Mouse (Mus musculus) stomach, embryonic 15.5 days (tissue): Measurements from ENCODE around the gene Snx6. TPM values are rescaled to one million over a fixed set of nuclear protein-coding genes. Genes with fewer than 3 reads are reported as not detected.

Source experiments
- ATAC-seq: fragments of 200-750 bp; cut with Nextera tagmentation; 2 replicates; pipeline ENCODE4 v1.8.0; 2017; ENCODE audit warnings: low read depth, moderate number of reproducible peaks, moderate TSS enrichment; ENCODE audit not compliant: insufficient read depth, low FRiP score
- H3K27ac ChIP-seq: fragments of 300-500 bp; sonication (generic); 2 replicates; pipeline ENCODE4 v1.5.1; 2015; ENCODE audit warnings: mild to moderate bottlenecking, inconsistent platforms
- H3K27me3 ChIP-seq: fragments of 300-500 bp; sonication (generic); replicated peaks from 2 replicates; pipeline ENCODE4 v1.6.1; 2015; ENCODE audit warnings: inconsistent platforms
- H3K36me3 ChIP-seq: fragments of 300-500 bp; sonication (generic); 2 replicates; pipeline ENCODE4 v1.6.1; 2015; ENCODE audit warnings: inconsistent platforms
- H3K4me1 ChIP-seq: fragments of 300-500 bp; sonication (generic); 2 replicates; pipeline ENCODE4 v1.6.1; 2015; ENCODE audit warnings: inconsistent platforms
- H3K4me2 ChIP-seq: fragments of 300-500 bp; sonication (generic); 2 replicates; pipeline ENCODE4 v1.6.1; 2015; ENCODE audit warnings: mild to moderate bottlenecking, inconsistent platforms
- H3K4me3 ChIP-seq: fragments of 300-500 bp; sonication (generic); replicated peaks from 2 replicates; pipeline ENCODE4 v1.5.1; 2015; ENCODE audit warnings: inconsistent platforms
- H3K9ac ChIP-seq: fragments of 300-500 bp; sonication (generic); 2 replicates; pipeline ENCODE4 v1.6.1; 2015; ENCODE audit warnings: inconsistent platforms
- H3K9me3 ChIP-seq: fragments of 300-500 bp; sonication (generic); 2 replicates; pipeline ENCODE4 v1.6.1; 2016; ENCODE audit warnings: inconsistent platforms
- WGBS: fragments of 180-500 bp; shearing (Covaris S2); methylation state at CpG from one replicate; pipeline ENCODE4 v1.1.7; 2015; 5-methylcytosine and 5-hydroxymethylcytosine counted together
- polyA plus RNA-seq: library from polyadenylated mRNA; unstranded; fragments of >200 nt; fragmentation: Nextera tagmentation; extraction: Ambion mirVana; gene quantifications from 2 replicates; pipeline ENCODE4 v1.2.1, GENCODE M21; 2015

The Snx6 gene
- polyA plus RNA-seq, 1 experiment from 2014 or later = 177 TPM

DNA sequence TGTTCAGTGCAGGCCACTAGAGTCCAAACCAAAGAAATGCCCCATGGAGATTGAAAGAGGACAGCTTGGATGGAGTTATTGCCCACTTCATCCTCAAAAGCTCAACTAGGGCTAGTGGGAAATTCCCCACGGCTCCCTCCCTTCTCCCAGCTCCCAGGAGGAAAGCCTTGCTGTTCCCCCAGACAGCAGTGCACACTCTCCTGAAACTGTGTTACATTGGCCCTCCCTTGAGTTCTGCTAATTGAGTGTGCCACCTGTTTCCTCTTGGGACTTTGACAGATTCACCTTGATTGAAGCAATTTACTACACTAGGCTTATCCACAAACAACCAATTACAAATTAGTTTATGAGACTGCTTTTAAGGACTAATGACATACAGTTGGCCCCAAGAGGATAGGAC lies 32.5 kb upstream of the Snx6 start:
- Histone ChIP-seq H3K9ac (no peak overlapping the region), H3K4me3 (no peak overlapping the region), H3K36me3 (no peaks in the 10 kb centered on the region), H3K4me2 (no peak overlapping the region), H3K27me3 (no peaks in the 10 kb centered on the region), H3K9me3 (no peaks in the 10 kb centered on the region), H3K4me1 (peaks cover 3% of the 10 kb centered on the region; the same call in 1 of the 2 replicates), H3K27ac (no peak overlapping the region)
- ATAC-seq = no peak
- WGBS = 64% methylated on average over 1 of the region's 1 CpGs

DNA sequence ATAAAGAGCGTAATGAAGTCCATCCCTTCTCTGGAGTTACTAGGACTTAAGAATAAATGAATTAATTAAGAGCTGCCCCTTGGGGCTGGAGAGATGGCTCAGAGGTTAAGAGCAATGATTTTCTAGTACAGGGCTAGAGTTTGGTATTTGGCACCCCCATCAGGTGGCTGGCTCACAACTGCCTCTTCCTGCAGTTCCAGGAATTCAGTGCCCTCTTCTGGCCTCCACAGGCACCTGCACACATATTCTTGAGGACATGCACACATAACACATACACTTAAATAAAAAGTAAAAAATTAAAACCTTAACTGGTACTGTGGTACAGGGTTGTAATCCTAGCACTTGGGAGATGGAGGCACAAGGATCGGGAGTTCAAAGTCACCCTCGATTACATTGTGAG lies 29.7 kb upstream of the Snx6 start:
- H3K27me3 ChIP-seq = no peaks in the 10 kb centered on the region
- H3K27ac ChIP-seq = no peak overlapping the region
- H3K4me3 ChIP-seq = no peak overlapping the region
- 89% methylated on average over 3 of the region's 3 CpGs for WGBS
- peaks cover 3% of the 10 kb centered on the region; the same call in 1 of the 2 replicates for H3K4me1 ChIP-seq
- H3K36me3 ChIP-seq = no peaks in the 10 kb centered on the region
- ATAC-seq = no peak
- H3K9ac ChIP-seq = no peak overlapping the region
- no peak overlapping the region for H3K4me2 ChIP-seq
- H3K9me3 ChIP-seq = no peaks in the 10 kb centered on the region

DNA sequence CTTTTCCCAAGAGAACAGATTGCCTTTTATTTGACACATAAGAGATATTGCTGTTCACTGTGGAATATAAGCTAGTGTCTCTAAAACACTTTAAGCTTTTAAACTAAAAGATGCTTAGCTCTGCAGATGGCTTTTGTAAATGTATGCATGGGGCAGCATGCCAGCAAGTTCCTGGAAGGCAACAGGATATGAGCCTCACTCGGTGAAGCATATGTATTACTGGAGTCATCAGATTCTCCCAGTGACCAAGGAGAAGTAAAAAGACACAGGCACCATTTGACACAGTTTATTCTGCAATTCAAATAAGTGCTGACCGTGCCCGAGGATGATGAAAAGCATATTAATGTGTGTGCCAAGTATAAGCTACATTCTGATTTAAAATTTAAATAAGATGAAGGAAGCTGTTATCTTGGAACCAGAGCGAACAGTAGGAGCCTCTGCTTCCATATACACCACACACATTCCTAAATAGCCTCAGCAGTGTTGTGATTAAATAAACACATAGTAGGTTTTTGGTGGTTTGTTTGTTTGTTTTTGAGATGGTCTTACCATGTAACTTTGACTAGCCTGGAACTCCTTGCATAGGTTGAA lies 27.4 kb upstream of the Snx6 start:
- ATAC-seq = 0 out of 2 replicates have a peak, but pooled peaks have one; percentile 62
- Histone ChIP-seq H3K4me1 (peaks cover 3% of the 10 kb centered on the region; the same call in 1 of the 2 replicates), H3K4me2 (no peak overlapping the region), H3K9ac (no peak overlapping the region), H3K27ac (no peak overlapping the region), H3K27me3 (no peaks in the 10 kb centered on the region), H3K4me3 (no peak overlapping the region), H3K36me3 (no peaks in the 10 kb centered on the region), H3K9me3 (no peaks in the 10 kb centered on the region)
- WGBS = 30% methylated on average over 4 of the region's 4 CpGs

DNA sequence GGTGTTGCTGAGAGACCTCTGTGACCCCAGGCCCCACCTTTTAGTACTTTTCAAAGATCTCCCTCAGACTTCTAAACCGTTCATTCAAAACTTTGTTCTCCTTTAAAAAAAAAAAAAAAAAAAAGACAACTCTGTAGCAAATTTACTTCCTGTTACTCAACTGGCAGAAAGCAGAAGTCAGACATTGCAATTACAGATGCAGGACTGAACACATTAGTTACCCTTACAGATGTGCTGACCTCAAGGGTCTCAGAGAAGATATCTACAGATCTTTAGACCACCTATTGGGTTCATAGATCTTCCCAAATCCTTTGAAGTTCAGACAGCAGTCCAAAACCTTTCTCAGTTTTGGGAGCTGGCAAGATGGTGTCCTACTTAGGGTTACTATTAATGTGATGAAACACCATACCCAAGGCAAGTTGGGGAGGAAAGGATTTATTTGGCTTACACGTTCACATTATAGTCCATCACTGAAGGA lies 25.2 kb upstream of the Snx6 start:
- H3K9ac ChIP-seq = no peak overlapping the region
- no peak for ATAC-seq
- no peak overlapping the region for H3K4me2 ChIP-seq
- H3K4me3 ChIP-seq = no peak overlapping the region
- no peak overlapping the region for H3K27ac ChIP-seq
- H3K36me3 ChIP-seq = no peaks in the 10 kb centered on the region
- H3K27me3 ChIP-seq = no peaks in the 10 kb centered on the region
- WGBS = 47% methylated on average over 2 of the region's 2 CpGs
- H3K9me3 ChIP-seq = no peaks in the 10 kb centered on the region
- peaks cover 3% of the 10 kb centered on the region; the same call in 1 of the 2 replicates for H3K4me1 ChIP-seq

DNA sequence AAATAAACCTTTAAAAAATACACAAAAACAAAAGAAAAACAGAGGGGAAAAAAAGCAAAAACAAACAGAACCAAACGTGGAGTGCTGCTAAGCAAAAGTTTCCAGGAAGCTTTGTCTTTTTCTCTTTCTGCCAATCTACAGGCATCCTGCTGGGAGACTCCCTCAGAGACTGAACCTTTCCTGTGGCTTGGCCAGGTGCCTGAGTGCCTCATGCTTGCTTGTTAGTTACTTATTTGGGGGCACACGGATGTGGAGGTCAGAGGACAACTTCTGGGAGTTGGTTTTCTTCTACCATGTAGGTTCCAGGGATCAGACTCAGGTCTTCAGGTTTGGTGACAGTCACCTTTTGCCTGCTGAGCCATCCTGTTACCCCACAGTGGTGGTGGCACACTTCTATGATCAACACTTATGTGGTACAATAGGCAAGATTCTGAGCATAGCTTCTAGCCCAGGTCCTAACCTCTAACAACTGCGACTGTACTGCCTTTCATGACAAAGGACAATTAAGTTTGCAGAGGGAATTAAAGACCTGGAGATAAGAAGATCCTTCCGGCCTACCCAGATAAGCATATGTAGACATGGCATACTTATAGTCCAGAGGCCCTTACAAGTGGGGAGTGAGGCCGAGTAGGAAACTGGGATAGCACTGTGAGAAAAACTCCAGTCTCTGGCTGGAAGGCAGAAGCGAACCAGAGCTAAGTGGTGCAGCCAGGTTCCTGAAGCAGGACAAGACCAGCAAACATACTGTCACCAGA lies 23.9 kb upstream of the Snx6 start:
- no peak overlapping the region for H3K4me2 ChIP-seq
- WGBS = 57% methylated on average over 6 of the region's 6 CpGs
- peaks cover 3% of the 10 kb centered on the region; the same call in 1 of the 2 replicates for H3K4me1 ChIP-seq
- H3K9me3 ChIP-seq = no peaks in the 10 kb centered on the region
- no peaks in the 10 kb centered on the region for H3K36me3 ChIP-seq
- ATAC-seq = no peak
- no peak overlapping the region for H3K27ac ChIP-seq
- no peaks in the 10 kb centered on the region for H3K27me3 ChIP-seq
- no peak overlapping the region for H3K4me3 ChIP-seq
- no peak overlapping the region for H3K9ac ChIP-seq

DNA sequence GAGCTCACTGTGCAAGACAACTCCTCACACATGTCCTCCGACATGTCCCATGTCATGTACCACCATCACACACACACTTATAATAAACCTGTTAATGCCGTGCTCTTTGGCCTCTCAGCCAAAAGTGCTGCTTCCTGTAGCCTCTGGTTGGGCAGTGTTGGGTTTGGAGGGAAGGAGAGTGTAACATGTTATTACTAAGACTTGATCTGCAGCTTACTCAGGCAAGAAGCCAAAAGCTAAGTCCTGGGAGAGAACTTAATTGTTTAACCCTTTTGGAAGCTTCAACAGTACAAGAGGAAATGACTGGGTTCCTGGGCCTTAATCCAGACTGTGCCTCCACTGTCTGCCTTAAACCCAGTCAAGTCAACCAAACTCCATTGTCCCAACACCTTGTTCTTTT lies 14.6 kb upstream of the Snx6 start:
- ATAC-seq = no peak
- H3K4me3 ChIP-seq = no peak overlapping the region
- no peaks in the 10 kb centered on the region for H3K36me3 ChIP-seq
- no peaks in the 10 kb centered on the region for H3K9me3 ChIP-seq
- 0 out of 2 replicates have a peak, but pooled peaks cover 6% of the 10 kb centered on the region for H3K4me1 ChIP-seq
- H3K9ac ChIP-seq = no peak overlapping the region
- no peak overlapping the region for H3K27ac ChIP-seq
- H3K4me2 ChIP-seq = no peak overlapping the region
- 47% methylated on average over 2 of the region's 2 CpGs for WGBS
- no peaks in the 10 kb centered on the region for H3K27me3 ChIP-seq

DNA sequence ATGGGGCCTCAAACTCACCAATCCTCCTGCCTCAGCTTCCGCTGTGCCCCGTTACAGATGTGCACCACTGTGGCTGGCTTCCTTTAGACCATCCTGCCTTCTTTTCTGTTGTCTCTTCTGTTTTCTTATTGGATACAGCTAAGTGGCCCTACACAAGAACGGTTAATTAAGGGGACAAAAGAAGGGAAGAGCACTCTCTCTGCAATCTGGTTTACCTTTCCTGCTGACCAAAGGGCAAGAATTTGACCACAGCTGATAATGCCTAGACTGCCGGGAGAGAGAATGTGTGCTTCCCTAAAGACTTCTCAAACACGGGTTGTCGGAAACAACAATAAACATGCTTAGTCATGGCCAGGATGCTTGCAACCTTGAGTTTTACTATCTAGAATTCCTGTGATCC lies 12.0 kb upstream of the Snx6 start:
- no peak for ATAC-seq
- Histone ChIP-seq H3K4me3 (no peak overlapping the region), H3K36me3 (no peaks in the 10 kb centered on the region), H3K9me3 (no peaks in the 10 kb centered on the region), H3K4me2 (no peak overlapping the region), H3K4me1 (0 out of 2 replicates have a peak, but pooled peaks cover 6% of the 10 kb centered on the region), H3K27ac (no peak overlapping the region), H3K9ac (no peak overlapping the region), H3K27me3 (no peaks in the 10 kb centered on the region)
- 52% methylated on average over 6 of the region's 6 CpGs for WGBS

DNA sequence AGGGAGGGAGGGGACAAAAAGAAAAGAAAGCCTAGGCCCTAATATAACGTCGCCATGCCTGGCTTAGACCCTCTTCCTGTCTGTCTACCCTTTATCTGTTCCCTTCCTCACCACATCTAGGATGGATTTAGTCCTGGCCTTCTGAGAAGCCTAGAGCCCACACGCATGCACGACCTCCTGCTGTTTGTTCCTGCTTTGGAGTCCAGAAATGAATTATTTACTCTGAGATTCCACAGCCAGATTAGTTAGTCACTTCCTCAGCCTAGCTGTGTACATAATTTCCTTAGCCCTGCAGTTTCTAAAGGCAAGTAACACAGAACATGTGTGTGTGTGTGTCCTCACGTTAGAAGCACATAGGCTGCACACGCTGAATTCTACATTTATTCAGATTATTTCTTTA lies 10.6 kb upstream of the Snx6 start:
- H3K9me3 ChIP-seq = no peaks in the 10 kb centered on the region
- peak; percentile 45; the same call in 1 of the 2 replicates for ATAC-seq
- H3K9ac ChIP-seq = no peak overlapping the region
- H3K4me2 ChIP-seq = no peak overlapping the region
- 0 out of 2 replicates have a peak, but pooled peaks cover 6% of the 10 kb centered on the region for H3K4me1 ChIP-seq
- WGBS = 46% methylated on average over 6 of the region's 6 CpGs
- H3K4me3 ChIP-seq = no peak overlapping the region
- no peak overlapping the region for H3K27ac ChIP-seq
- H3K36me3 ChIP-seq = no peaks in the 10 kb centered on the region
- H3K27me3 ChIP-seq = no peaks in the 10 kb centered on the region

DNA sequence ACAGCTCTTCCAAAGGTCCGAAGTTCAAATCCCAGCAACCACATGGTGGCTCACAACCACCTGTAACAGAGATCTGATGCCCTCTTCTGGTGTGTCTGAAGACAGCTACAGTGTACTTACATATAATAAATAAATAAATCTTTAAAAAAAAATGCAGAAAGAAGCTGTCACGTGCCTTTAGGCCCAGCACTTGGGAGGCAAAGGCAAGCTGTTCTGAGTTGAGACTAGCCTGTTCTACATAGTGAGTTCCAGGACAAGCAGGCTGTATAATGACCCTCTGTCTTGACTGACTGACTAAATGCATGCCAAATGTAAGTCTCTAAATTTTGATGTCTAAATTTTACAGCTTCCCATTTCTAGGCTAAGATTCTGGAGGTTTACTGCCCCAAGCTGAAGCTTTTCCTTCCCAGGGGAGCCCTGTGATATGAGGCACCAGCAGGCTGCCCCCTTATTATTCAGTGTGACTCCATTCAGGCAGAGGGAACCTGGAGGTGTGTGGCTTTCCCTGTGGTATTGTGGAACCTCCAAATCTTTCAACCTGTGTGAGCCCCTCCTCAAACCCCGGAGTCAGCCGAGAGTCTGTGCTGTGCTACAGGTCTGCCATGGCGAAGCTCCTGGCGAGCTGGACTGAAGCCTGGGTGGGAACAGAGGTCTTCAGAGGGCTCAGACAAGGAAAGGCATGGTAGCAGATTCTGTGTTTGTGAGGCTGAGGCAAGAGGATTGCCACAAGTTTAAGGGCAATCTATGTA lies 9.9 kb upstream of the Snx6 start:
- WGBS = 75% methylated on average over 6 of the region's 6 CpGs
- Histone ChIP-seq H3K27ac (no peak overlapping the region), H3K4me2 (no peak overlapping the region), H3K4me1 (0 out of 2 replicates have a peak, but pooled peaks cover 6% of the 10 kb centered on the region), H3K4me3 (no peak overlapping the region), H3K9me3 (no peaks in the 10 kb centered on the region), H3K36me3 (no peaks in the 10 kb centered on the region), H3K9ac (no peak overlapping the region), H3K27me3 (no peaks in the 10 kb centered on the region)
- ATAC-seq = no peak

DNA sequence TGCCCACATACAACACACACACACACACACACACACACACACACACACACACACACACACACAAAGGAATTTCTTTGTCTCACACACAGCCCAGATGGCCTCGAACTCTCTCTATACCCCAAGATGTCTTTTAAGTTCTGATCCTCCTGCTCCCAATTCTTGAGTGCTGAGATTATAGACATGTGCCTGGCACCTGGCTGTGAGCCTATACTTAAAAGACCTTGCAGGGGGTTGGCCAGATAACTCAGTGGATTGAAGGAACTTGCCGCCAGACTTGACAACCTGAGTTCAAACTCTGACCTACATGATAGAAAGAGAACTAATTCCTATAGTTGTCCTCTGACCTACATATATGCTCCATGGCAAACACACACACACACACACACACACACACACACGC lies 8.0 kb upstream of the Snx6 start:
- Histone ChIP-seq H3K4me2 (no peak overlapping the region), H3K36me3 (no peaks in the 10 kb centered on the region), H3K27me3 (no peaks in the 10 kb centered on the region), H3K4me1 (no peaks in the 10 kb centered on the region), H3K4me3 (no peak overlapping the region), H3K27ac (no peak overlapping the region), H3K9me3 (no peaks in the 10 kb centered on the region), H3K9ac (no peak overlapping the region)
- WGBS = 83% methylated on average over 3 of the region's 3 CpGs
- no peak for ATAC-seq

DNA sequence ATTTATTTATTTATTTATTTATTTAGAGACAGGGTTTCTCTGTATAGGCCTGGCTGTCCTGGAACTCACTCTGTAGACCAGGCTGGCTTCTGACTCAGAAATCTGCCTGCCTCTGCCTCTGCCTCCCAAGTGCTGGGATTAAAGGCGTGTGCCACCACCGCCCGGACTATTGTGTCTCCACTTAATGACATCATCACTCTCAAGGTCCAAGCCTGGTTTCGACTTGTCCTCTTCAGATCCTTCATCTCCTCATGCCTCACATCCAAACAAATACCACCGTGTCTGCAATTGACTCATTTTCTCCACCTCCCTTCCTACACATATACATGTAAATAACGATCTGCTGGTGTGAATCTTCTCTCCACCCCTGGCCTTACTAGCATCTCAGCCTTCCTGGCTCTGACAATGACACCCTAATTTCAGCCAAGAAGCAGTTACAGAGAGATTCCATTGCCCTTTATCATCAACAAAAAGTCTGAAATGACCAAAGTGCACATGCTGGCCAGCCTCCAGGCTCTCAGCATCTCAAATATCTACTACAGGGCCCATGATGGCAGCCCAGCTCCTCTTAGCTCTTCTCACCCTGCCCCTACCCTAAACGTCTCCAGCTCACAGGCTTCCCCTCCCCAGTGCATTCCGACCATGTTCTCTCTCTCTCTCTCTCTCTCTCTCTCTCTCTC lies 1.2 kb upstream of the Snx6 start:
- Histone ChIP-seq H3K27ac (no peak overlapping the region), H3K4me2 (no peak overlapping the region), H3K27me3 (no peaks in the 10 kb centered on the region), H3K9me3 (no peaks in the 10 kb centered on the region), H3K36me3 (0 out of 2 replicates have a peak, but pooled peaks cover 3% of the 10 kb centered on the region), H3K4me1 (peaks cover 14% of the 10 kb centered on the region), H3K4me3 (no peak overlapping the region), H3K9ac (no peak overlapping the region)
- no peak for ATAC-seq
- WGBS = 86% methylated on average over 8 of the region's 8 CpGs
